Mouse (Mus musculus): ENCODE data around the gene Cabp4. TPM values are rescaled to one million over a fixed set of nuclear protein-coding genes. Genes with fewer than 3 reads are reported as not detected.

Gene Cabp4
- total RNA-seq, 2 experiments from 2014 or later: not detected

DNA sequence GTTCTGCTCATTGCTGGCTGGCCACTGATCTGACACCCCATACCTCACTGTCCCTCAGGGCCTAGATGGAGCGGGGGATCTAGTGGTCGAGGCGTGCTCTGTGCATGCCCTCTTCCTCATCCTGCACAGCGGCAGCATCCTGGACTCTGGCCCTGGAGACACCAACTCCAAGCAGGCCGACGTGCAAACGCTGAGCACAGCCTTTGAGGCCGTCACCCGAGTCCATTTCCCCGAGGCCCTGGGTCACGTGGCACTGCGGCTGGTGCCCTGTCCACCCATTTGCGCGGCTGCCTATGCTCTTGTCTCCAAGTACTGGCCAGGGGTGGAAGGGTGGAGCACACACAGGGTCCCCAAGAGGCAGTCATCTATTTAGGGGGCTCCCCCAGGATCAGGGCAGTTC lies 37.2 kb downstream of the Cabp4 start:
- no peak for ATAC-seq (replicated peaks; ENCODE audit: poor library complexity)

DNA sequence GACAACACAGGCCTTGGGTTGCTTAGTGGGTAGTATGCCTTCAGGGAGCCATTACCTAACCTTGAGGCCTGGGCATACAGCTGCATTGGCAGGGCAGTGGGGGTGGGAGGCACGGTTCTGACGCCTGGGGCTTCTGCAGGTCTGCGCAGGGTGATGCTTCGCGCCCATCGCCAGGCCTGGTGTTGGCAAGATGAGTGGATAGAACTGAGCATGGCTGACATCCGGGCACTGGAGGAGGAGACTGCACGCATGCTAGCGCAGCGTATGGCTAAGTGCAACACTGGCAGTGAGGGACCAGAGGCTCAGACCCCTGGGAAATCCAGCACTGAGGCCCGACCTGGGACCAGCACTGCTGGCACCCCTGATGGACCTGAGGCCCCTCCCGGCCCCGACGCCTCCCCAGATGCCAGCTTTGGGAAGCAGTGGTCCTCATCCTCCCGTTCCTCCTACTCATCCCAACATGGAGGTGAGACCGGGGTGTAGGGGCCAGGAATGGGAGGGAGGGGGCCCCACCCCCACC lies 39.1 kb downstream of the Cabp4 start:
- no peak for ATAC-seq (replicated peaks; ENCODE audit: poor library complexity)

DNA sequence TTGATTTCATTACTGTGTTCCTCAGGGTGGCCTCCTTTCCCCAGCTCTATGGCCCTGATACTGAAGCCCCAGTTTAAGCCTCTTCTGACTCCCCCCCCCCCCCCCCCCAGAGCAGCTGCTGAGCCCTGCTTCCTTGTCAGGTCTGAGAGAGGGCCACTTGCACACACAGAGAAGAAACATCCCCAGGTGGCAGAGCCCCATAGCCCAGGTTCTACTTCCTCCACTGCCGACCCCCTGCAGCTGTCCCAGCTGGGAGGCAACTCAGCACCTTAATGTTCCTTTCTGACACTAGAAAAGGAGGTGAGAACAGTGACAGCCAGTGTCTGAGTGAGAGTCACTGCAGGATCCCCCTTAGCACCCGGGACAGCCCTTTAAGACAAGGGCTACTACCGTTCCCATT lies 40.0 kb downstream of the Cabp4 start:
- ATAC-seq (replicated peaks; ENCODE audit: poor library complexity): no peak

- no peak for ATAC-seq (replicated peaks; ENCODE audit: poor library complexity)
These were observed 40.5 kb downstream of the Cabp4 start for GRCm38 (mm10) chr19:4103294-4103693.

GRCm38 (mm10) chr19:4102626-4103025 lies 41.2 kb downstream of the Cabp4 start:
- no peak for ATAC-seq (replicated peaks; ENCODE audit: poor library complexity)

GRCm38 (mm10) chr19:4102049-4102448 lies 41.8 kb downstream of the Cabp4 start:
- no peak for ATAC-seq (replicated peaks; ENCODE audit: poor library complexity)

- no peak for ATAC-seq (replicated peaks; ENCODE audit: poor library complexity)
These were observed 42.4 kb downstream of the Cabp4 start for GRCm38 (mm10) chr19:4101466-4101865.

- ATAC-seq (replicated peaks; ENCODE audit: poor library complexity): no peak
These were observed 43.0 kb downstream of the Cabp4 start for GRCm38 (mm10) chr19:4100718-4101261.

DNA sequence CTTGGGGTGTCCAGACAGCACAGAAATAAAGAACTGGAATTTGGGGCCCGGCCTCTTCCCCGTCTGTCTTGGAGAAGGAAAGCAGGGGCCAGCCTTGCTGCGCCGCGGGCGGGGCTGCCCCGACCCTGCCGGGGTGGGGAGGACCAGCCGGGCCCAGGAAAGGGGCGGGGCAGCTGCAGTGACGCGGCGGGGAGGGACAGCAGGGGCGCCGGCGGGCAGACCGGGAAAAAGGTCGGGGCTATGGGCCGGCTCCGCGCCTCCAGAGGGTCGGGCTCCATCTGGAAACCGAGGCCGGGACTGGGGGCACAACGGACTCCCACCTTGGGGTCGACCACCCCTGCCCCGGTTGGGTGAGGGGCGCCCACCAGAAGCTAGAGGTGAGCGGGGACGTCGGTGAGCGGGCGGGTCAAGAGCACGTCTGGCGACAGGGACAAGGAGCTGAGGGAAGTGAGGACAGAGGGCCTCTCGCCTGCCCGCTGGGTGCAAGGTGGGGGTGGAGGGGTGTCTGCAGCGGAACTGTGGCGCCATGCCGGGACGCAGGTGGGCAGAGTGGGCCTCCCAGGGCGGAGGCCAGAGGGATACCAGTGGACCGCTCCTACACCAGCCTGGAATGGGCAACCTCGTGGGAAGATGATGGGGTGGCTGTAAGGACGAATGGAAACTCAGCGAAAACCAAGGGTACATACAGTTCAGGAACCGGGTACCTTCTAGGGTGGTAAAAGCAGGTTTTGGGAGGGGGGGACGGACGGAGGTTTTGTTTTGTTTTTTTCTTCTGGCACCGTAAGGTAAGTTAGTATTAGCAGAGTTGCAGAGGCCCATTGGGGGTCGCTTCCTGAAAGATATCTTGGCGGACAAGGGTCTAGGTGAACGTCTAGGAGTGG lies 43.8 kb downstream of the Cabp4 start, which contains the start of gene Pitpnm1:
Gene Pitpnm1, plus strand, starts transcription at position 162 of the 881 bp plus-strand sequence.
- no peak for ATAC-seq (replicated peaks; ENCODE audit: poor library complexity)

- ATAC-seq (replicated peaks; ENCODE audit: poor library complexity): peak; percentile 56
These were observed 44.8 kb downstream of the Cabp4 start for GRCm38 (mm10) chr19:4099056-4099455.

DNA sequence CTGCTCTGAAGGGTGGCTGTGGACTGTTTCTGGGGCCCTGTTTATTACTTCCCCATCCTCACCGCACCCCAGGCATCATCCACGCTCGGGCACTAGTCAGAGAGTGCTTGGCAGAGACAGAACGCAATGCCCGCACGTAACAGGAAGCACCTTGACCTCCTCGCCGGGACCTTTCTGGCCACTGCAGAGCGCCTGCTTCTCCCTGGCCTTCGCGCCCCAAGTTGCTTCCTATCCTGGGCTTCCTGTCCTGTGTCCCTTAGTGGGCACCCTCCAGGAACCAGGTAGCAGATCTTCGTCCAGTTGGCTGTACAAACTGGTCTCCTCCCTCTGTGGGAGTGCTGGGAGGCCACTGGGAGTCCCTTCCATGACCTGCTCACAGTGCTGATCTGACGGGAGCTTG lies 45.4 kb downstream of the Cabp4 start:
- ATAC-seq (replicated peaks; ENCODE audit: poor library complexity): no peak

GRCm38 (mm10) chr19:4097441-4097825 lies 46.4 kb downstream of the Cabp4 start:
- ATAC-seq (replicated peaks; ENCODE audit: poor library complexity): peak; percentile 41

- peak; percentile 76 for ATAC-seq (replicated peaks; ENCODE audit: poor library complexity)
These were observed 47.0 kb downstream of the Cabp4 start, which contains the start of gene Cdk2ap2 for GRCm38 (mm10) chr19:4096642-4097440. Gene Cdk2ap2, plus strand, starts transcription at chr19:4097182.

GRCm38 (mm10) chr19:4095802-4096201 lies 48.0 kb downstream of the Cabp4 start:
- no peak for ATAC-seq (replicated peaks; ENCODE audit: poor library complexity)

DNA sequence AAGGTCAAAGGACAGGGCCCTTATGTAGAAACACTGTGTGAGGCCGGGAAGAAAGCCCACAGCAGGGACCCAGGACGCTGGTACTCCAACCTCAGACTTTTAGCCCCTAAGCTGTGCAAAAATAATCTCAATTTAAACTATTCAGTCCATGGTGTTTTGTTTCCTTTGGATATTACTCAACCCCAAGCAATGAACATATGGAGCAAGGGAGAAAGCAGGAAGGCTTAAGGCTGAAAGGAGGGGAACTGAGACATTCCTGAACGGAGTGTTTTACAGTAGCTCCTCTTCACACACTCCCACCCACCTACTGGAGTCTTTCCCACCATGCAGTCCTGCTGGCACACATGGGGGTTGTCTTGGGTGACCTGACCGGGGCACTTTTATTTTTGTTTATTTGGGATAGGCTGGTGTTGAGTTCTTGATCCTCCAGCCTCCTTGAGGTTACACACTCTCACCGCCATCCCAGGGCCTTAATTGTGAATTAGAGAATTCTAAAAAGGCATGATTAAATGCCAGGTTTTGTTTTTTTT lies 49.0 kb downstream of the Cabp4 start:
- ATAC-seq (replicated peaks; ENCODE audit: poor library complexity): no peak

GRCm38 (mm10) chr19:4094348-4094747 lies 49.5 kb downstream of the Cabp4 start:
- no peak for ATAC-seq (replicated peaks; ENCODE audit: poor library complexity)

DNA sequence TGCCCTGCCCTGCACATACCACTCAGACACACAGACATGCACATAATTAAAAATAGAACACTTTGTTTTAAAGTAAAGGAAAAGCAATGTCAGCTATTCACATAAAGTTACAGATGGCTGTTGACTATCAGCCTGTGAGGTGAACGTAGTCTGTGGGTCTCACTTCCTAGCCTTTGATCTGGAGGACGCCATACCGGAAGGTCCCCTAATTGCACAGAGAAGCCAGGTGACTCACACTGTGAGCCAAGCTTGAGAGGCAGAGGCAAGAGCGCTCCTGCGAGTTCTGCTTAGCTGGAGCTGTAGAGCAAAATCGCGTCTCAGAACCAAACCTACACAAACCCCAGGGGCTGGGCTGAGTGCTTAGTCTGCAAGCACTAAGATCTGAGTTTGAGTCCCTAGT lies 50.1 kb downstream of the Cabp4 start:
- ATAC-seq (replicated peaks; ENCODE audit: poor library complexity): no peak

- peak; percentile 6 for ATAC-seq (replicated peaks; ENCODE audit: poor library complexity)
These were observed 51.1 kb downstream of the Cabp4 start for GRCm38 (mm10) chr19:4092750-4093149.

- ATAC-seq (replicated peaks; ENCODE audit: poor library complexity): no peak
These were observed 52.5 kb downstream of the Cabp4 start for GRCm38 (mm10) chr19:4091383-4091782.

- no peak for ATAC-seq (replicated peaks; ENCODE audit: poor library complexity)
These were observed 53.4 kb downstream of the Cabp4 start for GRCm38 (mm10) chr19:4090446-4090845.

DNA sequence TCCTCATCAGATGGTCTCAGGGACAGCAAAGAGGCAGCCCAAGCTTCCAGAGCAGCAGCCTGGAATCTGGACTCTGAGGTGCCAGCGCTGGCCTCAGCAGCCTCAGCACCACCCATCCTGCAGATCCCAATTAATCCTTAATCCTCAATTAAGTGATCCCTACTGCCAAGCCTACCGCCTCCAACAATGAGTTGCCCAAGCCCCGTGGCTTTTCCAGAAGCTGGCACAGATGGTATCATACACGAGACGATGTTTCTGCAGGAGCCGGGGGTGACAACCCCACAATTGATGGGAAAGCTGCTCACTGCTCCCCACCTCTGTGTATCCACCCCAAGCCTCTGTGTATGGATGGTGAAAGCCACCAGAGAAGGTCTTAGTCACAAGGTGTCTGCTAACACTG lies 54.7 kb downstream of the Cabp4 start:
- no peak for ATAC-seq (replicated peaks; ENCODE audit: poor library complexity)

All from megakaryocyte progenitor cell, adult 5-6 weeks (primary cell).